Mouse (Mus musculus) E14TG2a.4 (cell line): ENCODE data around the gene Hspa12a.

Experiments
- CTCF ChIP-seq: conservative IDR thresholded peaks from 2 replicates; pipeline ENCODE4 v1.5.1; 2014; ENCODE audit warnings: low read length
- NANOG ChIP-seq: IDR thresholded peaks from 2 replicates; pipeline ENCODE4 v1.6.1; 2014; ENCODE audit warnings: borderline replicate concordance, low read length, mixed read lengths

DNA sequence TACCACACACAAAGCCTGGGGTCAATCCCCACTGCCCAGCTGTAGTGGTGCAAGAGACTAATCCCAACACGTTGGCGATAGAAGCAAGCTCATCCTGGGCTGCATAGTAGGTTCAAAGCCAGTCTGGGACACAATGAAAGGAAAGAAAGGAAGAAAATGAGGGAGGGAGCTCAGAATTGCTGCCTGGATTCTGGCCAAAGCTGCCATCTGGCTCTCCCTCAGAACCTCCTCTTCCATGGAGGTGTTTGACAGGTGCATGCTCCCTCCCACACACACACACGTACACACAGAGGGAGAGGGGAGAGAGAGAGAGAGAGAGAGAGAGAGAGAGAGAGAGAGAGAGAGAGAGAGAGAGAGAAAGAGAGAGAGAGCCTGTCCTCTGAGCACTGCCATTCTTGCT lies 47.2 kb downstream of the Hspa12a start:
- TF ChIP-seq CTCF (no peak), NANOG (no peak)
